Mouse (Mus musculus) stomach, postnatal 0 days (tissue): ENCODE measurements around the gene Supt3.

ENCODE experiments used
- CTCF ChIP-seq: IDR thresholded peaks from 2 replicates; pipeline ENCODE4 v1.5.1; 2016; ENCODE audit warnings: antibody characterized with exemption, low read depth, mild to moderate bottlenecking, moderate library complexity
- EP300 ChIP-seq: optimal IDR thresholded peaks from 2 replicates; pipeline ENCODE3; 2016; ENCODE audit warnings: antibody characterized with exemption

- no peak for TF ChIP-seq CTCF
- TF ChIP-seq EP300, result no peak
Measured at GRCm38 (mm10) chr17:45101064-45101463, 324.1 kb downstream of the Supt3 start.
